17 mouse cellular contexts compared by ENCODE assay signal in genomic region chr13:49583859-49584258, GRCm38 (mm10). TPM values are rescaled to one million over a fixed set of nuclear protein-coding genes. Genes with fewer than 3 reads are reported as not detected.
A peak's percentile ranks its signal among the peaks of the same experiment; 100 is the strongest.
DNase-seq lines count a peak whose midpoint lies in the region; ATAC-seq and TF ChIP-seq lines count a peak whose summit lies in the region.
"Had no signal": no experiment of that assay in that cellular context is flagged by ENCODE, and none has a peak within 500 bp of the region (broad histone marks: within the 10 kb centered on the region; RNA-seq: fewer than 3 reads in every experiment).

No protein-coding gene starts in this region.

- DNase-seq in kidney, adult 9 months = peak; percentile 15
- DNase-seq in kidney, postnatal 4 days = no peak
- DNase-seq in liver = no peak
- DNase-seq in thymus, postnatal 14 days = no peak
- DNase-seq: cerebellum, adult 2 months; cerebellum, postnatal 36 days; right cerebral cortex, adult 18-20 months; thymus, postnatal 4 days had no signal

- peaks cover 16% of the 10 kb centered on the region for H3K4me1 ChIP-seq in embryonic facial prominence, embryonic 13.5 days
- H3K4me1 ChIP-seq in stomach, embryonic 15.5 days = no peaks in the 10 kb centered on the region
- H3K4me1 ChIP-seq: midbrain, embryonic 10.5 days; neural tube, embryonic 12.5 days had no signal

- H3K27ac ChIP-seq in embryonic facial prominence, embryonic 13.5 days = peak overlapping the region; percentile 84
- H3K27ac ChIP-seq in stomach, embryonic 15.5 days = peak overlapping the region; percentile 42
- H3K27ac ChIP-seq: liver, embryonic 14.5 days; macrophage; midbrain, embryonic 10.5 days; neural tube, embryonic 12.5 days had no signal

- no peak for TF ChIP-seq CTCF in C2C12 (IDR thresholded peaks at IDR 0.05; ENCODE audit: control insufficient read depth, insufficient read depth, insufficient read length)

- H3K27me3 ChIP-seq in C2C12 (ENCODE audit: control insufficient read depth, insufficient read depth, insufficient read length) = no peaks in the 10 kb centered on the region
- H3K27me3 ChIP-seq in embryonic facial prominence, embryonic 13.5 days = no peaks in the 10 kb centered on the region
- no peaks in the 10 kb centered on the region for H3K27me3 ChIP-seq in stomach, embryonic 15.5 days (replicated peaks)
- H3K27me3 ChIP-seq: CH12.LX; neural tube, embryonic 12.5 days had no signal

- peak overlapping the region; percentile 24 for H3K4me2 ChIP-seq in embryonic facial prominence, embryonic 13.5 days
- no peak overlapping the region for H3K4me2 ChIP-seq in stomach, embryonic 15.5 days
- H3K4me2 ChIP-seq: neural tube, embryonic 12.5 days had no signal

- no peaks in the 10 kb centered on the region for H3K36me3 ChIP-seq in C2C12 (ENCODE audit: control insufficient read depth, insufficient read depth)
- no peaks in the 10 kb centered on the region for H3K36me3 ChIP-seq in embryonic facial prominence, embryonic 13.5 days
- no peaks in the 10 kb centered on the region for H3K36me3 ChIP-seq in stomach, embryonic 15.5 days
- H3K36me3 ChIP-seq: midbrain, embryonic 10.5 days; neural tube, embryonic 12.5 days had no signal

- no peak overlapping the region for H3K4me3 ChIP-seq in C2C12 (ENCODE audit: insufficient read depth, poor library complexity, severe bottlenecking)
- H3K4me3 ChIP-seq in embryonic facial prominence, embryonic 13.5 days = no peak overlapping the region
- H3K4me3 ChIP-seq in stomach, embryonic 15.5 days (replicated peaks) = no peak overlapping the region
- H3K4me3 ChIP-seq: midbrain, embryonic 10.5 days; neural tube, embryonic 12.5 days had no signal

- peaks cover 22% of the 10 kb centered on the region for H3K79me2 ChIP-seq in C2C12 (ENCODE audit: control insufficient read depth, insufficient read depth)

- ATAC-seq in embryonic facial prominence, embryonic 13.5 days (ENCODE audit: insufficient number of reproducible peaks, insufficient read depth, low FRiP score, low TSS enrichment, low read depth) = no peak
- no peak for ATAC-seq in stomach, embryonic 15.5 days (ENCODE audit: insufficient read depth, low FRiP score, low read depth)
- ATAC-seq: forebrain, embryonic 14.5 days had no signal

- no peak overlapping the region for H3ac ChIP-seq in C2C12 (ENCODE audit: control insufficient read depth, insufficient read length, low read depth)

- H3K79me3 ChIP-seq in C2C12 (ENCODE audit: low read depth) = peaks cover 3% of the 10 kb centered on the region

- H3K9ac ChIP-seq in embryonic facial prominence, embryonic 13.5 days = 0 out of 2 replicates have a peak overlapping the region, but pooled peaks have one; percentile 16
- H3K9ac ChIP-seq in stomach, embryonic 15.5 days = no peak overlapping the region
- H3K9ac ChIP-seq: liver, embryonic 14.5 days; neural tube, embryonic 12.5 days had no signal

- H3K9me3 ChIP-seq in embryonic facial prominence, embryonic 13.5 days = no peaks in the 10 kb centered on the region
- H3K9me3 ChIP-seq in stomach, embryonic 15.5 days = no peaks in the 10 kb centered on the region
- H3K9me3 ChIP-seq: midbrain, embryonic 10.5 days; neural tube, embryonic 12.5 days had no signal

TF ChIP-seq in C2C12, 6 proteins besides CTCF, POLR2A, EP300 and RAD21:
- TF ChIP-seq MAX (IDR thresholded peaks at IDR 0.05) (no peak), MYOD1 (IDR thresholded peaks at IDR 0.05; ENCODE audit: control insufficient read depth, insufficient read length, low read depth) (peak; percentile 64), FOSL1 (IDR thresholded peaks at IDR 0.05; ENCODE audit: insufficient read depth, low read length, poor library complexity, severe bottlenecking) (peak; percentile 83)

RNA-seq across cellular contexts. Expression of gene Omd, which starts 1.6 kb away (rescaled TPM):
- polyA plus RNA-seq in C2C12 (2012; fragmentation: generic; extraction: Trizol) = 0.32 TPM
- polyA plus RNA-seq in embryonic facial prominence, embryonic 13.5 days (2015; fragmentation: Nextera tagmentation; extraction: Ambion mirVana) = 14.6 and 18.8 TPM in 2 replicates
- 0.81 and 0.90 TPM in 2 replicates for polyA plus RNA-seq in stomach, embryonic 15.5 days (2015; fragmentation: Nextera tagmentation; extraction: Ambion mirVana)
- polyA plus RNA-seq: macrophage had no signal

RNA-seq across cellular contexts. Expression of gene Ogn, which starts 24.0 kb away (rescaled TPM):
- 4.6 TPM for polyA plus RNA-seq in C2C12 (2012; fragmentation: generic; extraction: Trizol)
- 90.4 and 112 TPM in 2 replicates for polyA plus RNA-seq in embryonic facial prominence, embryonic 13.5 days (2015; fragmentation: Nextera tagmentation; extraction: Ambion mirVana)
- 96.0 and 101 TPM in 2 replicates for polyA plus RNA-seq in stomach, embryonic 15.5 days (2015; fragmentation: Nextera tagmentation; extraction: Ambion mirVana)
- polyA plus RNA-seq: macrophage had no signal

RNA-seq across cellular contexts. Expression of gene Aspn, which starts 39.6 kb away (rescaled TPM):
- 0.14 TPM for polyA plus RNA-seq in C2C12 (2012; fragmentation: generic; extraction: Trizol)
- polyA plus RNA-seq in embryonic facial prominence, embryonic 13.5 days (2015; fragmentation: Nextera tagmentation; extraction: Ambion mirVana) = 62.9 and 89.3 TPM in 2 replicates
- polyA plus RNA-seq in stomach, embryonic 15.5 days (2015; fragmentation: Nextera tagmentation; extraction: Ambion mirVana) = 52.1 and 63.9 TPM in 2 replicates
- polyA plus RNA-seq: macrophage had no signal

Comparison
In these comparisons a context has a peak if more than half of its experiments do, and no peak if none do; other contexts are left out.
1. RNA of gene Ogn, which starts 24.0 kb away (polyA plus RNA-seq): 96.0 to 101 TPM in stomach, embryonic 15.5 days and 90.4 to 112 TPM in embryonic facial prominence, embryonic 13.5 days; 4.6 TPM in C2C12 (single experiment); every median in the first group is over 10 times any median in the second.
2. RNA of gene Aspn, which starts 39.6 kb away (polyA plus RNA-seq): 52.1 to 63.9 TPM in stomach, embryonic 15.5 days and 62.9 to 89.3 TPM in embryonic facial prominence, embryonic 13.5 days; 0.14 TPM in C2C12 (single experiment); every median in the first group is over 10 times any median in the second.